Mouse (Mus musculus) brain, embryonic 14.5 days (tissue): ENCODE measurements at regions not wholly inside any gene's neighbourhood (a gene's known extent, or its start where the extent isn't known, plus 50 kb on each side); places are given as distances from the start of the nearest gene placed in this dataset.

Source experiments
- DNase-seq: peaks from one replicate; pipeline ENCODE4 v3.0.0-alpha.2; 2011; ENCODE audit warnings: low read depth
- CTCF ChIP-seq: fragments of 200-500 bp; IDR thresholded peaks from 2 replicates; pipeline ENCODE4 v1.5.1; 2012; ENCODE audit warnings: inconsistent platforms, mild to moderate bottlenecking, moderate library complexity, borderline replicate concordance; ENCODE audit not compliant: insufficient read depth, insufficient read length; ENCODE audit errors: extremely low read depth
- POLR2A ChIP-seq: fragments of 200-500 bp; IDR thresholded peaks from 2 replicates; pipeline ENCODE4 v1.6.1; 2012; ENCODE audit warnings: mild to moderate bottlenecking, inconsistent platforms, borderline replicate concordance; ENCODE audit not compliant: poor library complexity, insufficient read depth, insufficient read length, severe bottlenecking; ENCODE audit errors: extremely low read depth

DNA sequence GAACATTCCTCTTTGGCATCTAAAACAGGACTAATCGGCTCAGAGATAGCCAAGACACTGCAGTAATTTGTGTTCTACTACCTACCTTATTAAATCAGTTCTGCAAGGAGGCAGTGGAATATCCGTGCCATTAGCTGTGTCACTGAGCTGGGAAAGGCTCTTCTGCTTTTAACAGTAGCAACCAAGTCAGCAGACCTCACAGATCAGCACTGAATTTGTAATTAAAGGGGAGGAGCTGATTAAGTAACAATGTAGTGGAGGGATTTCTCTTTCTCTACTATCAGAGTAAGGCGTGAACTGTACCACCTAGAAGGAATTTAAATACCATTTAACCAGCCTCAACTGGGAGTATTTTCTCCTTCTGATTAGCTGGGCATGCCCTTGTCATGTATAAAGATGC lies 504.3 kb upstream of the Atp10a start:
- DNase-seq: peak; percentile 20
- TF ChIP-seq POLR2A (no peak), CTCF (no peak)

DNA sequence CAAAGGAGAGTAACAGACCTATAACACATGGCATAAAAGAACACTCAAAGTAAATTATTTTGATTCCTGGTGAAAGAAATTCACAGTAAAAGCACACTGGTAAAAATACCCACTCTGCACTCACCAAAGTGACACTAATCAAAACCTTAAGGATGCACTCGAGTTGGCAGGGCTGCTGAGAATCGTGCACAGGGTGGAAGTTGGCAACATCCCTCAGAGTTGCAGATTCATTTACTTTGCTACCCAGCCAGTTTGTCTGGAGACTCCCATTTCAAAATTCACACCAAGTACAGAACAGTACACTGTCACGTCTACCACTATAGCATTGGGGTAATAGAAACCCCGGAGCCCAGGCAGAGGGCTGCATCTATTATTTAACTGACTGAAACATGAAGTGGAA lies 471.1 kb upstream of the Atp10a start:
- TF ChIP-seq POLR2A (no peak), CTCF (no peak)
- peak; percentile 28 for DNase-seq

DNA sequence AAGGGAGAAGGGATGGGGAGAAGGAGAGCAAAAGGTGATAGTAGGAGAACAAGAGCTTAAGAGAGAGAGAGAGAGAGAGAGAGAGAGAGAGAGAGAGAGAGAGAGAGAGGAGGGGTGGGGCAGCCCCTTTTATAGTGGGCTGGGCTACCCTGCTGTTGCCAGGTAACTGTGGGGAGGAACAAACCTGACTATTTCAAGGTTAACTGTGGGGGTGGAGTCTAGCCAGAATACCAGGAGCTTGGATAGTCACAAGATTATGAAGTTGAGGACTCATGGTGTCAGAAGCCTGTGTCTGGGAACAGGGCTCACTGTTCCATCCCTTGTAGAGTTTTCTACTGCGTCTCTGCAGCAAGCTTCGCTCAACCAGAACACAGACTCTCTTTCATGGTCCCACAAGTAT lies 438.2 kb upstream of the Atp10a start:
- TF ChIP-seq CTCF: no peak
- no peak for TF ChIP-seq POLR2A
- no peak for DNase-seq

DNA sequence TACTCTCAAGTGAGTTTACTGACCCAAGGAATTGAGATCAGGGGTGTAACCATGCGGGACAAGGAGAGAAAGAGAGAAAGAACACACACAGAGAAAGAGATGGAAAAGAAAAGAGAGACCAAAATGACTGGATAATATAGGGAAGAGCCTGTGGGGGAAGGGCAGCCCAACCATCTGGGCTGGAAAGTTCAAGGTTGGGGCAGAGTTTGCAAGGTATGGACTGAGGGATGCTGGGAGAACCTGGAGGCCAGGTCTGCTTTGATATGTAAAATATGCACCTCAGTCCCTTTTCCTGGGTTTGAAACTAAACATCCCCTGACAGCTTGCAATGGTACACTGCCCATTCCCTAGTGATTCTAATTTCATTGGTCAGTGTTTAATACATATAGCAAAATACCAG lies 431.2 kb upstream of the Atp10a start:
- no peak for DNase-seq
- no peak for TF ChIP-seq POLR2A
- no peak for TF ChIP-seq CTCF

DNA sequence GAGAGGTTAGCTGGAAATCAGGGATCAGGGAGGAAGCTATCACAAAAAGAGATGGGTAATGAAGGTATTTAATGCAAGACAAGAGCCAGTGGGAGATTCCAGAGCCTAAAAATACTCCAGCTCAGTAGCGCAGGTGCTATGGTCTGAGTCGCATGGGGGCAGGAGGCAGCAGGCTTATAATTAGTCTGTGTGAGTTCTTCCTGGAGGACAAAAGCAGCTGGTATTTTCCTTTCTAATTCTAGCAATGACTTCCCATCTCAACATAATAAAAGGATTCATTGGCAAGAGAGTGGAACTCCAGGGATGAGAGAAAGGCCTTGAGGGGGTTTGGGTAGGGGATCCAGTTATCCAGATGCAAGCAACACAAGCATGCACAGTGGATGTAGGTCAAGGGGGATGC lies 430.3 kb upstream of the Atp10a start:
- peak; percentile 7 for DNase-seq
- no peak for TF ChIP-seq POLR2A

DNA sequence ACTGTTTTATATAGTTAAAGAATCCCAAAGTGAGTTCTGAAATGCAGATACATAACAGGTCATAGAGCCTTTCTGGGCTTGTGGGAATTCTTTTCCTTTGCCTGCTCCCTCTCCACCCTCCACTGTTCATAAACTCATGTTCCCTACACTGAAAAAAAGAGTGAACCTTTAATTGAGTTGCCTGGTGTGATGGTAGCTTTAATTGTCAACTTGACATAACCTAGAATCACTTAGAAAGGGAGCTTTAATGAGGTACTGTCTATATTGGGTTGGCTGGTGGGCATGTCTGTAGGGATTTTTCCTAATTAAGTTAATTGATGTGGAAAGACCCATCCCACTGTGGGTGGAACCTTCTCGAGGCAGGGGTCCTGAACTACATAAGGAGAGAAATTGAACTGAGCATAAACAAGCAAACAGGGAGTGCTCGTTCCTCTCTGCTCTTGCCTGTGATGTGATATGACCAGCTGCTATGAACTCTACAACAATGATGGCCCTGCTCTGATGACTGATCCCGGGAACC lies 425.7 kb upstream of the Atp10a start:
- peak; percentile 19 for DNase-seq
- TF ChIP-seq POLR2A (no peak), CTCF (no peak)

DNA sequence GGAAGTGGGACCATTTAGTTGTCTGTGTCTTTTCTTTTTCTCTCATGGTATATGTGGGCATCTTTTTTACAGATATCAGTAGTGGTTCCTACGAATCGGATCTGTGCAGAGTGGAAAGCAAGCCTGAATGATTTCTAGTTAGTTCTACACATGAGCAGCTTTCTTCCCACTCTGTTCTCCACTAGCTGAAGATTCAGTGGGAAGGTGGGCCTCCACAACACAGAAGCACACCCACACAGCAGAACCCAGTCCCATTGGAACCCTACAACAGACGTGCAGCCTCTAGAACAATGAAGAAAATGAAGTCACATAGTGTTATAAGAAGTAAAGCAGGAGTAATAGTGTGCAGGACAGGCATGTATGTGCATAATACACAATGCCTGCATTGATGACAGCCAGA lies 425.0 kb upstream of the Atp10a start:
- DNase-seq: no peak
- TF ChIP-seq CTCF: no peak
- TF ChIP-seq POLR2A: no peak

DNA sequence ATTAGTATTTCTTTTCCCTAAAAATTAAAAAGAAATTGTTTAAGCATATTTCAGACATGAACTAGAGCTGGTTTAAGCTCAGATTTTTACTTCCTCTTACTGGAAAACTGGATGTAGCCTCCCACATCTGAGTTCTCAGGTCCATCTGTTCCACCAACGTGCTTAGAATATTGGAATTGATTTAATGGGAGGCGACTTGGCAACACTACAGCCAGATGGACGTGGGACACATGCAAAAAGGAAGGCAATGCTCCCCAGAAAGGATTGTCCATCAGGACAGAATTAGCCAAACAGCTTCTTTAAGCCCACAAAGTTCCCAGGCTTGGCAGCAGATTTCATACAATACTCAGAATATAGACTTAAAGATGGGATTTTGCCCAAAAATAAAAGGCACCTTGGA lies 408.7 kb upstream of the Atp10a start:
- peak; percentile 38 for DNase-seq
- no peak for TF ChIP-seq CTCF
- no peak for TF ChIP-seq POLR2A
